12 mouse cellular contexts compared by ENCODE assay signal in the genomic region with DNA sequence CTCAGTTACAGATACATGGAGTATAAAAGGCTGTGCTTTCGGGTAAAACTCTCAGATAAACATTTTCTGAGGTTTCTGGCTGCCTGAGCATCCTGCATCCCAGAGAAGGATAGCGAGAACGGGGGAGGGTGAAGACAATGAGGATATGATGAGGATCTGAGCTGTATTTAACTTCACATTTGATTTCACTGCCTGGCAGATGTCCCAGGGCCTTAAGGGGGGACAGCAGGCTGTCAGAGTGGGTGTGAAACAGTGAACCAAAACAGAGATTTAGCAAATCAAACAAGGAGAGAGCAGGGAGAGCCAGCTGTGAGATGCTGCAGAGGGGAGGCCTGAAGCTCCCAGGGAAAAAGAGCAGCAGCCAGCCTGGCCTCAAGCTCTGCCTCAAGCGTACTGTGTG. TPM values are rescaled to one million over a fixed set of nuclear protein-coding genes. Genes with fewer than 3 reads are reported as not detected.
DNase-seq lines count a peak whose midpoint lies in the region; ATAC-seq lines count a peak whose summit lies in the region.
"Had no signal": no experiment of that assay in that cellular context is flagged by ENCODE, and none has a peak within 500 bp of the region (broad histone marks: within the 10 kb centered on the region; RNA-seq: fewer than 3 reads in every experiment).

No protein-coding gene starts in this region.

- H3K4me3 ChIP-seq in midbrain, embryonic 11.5 days (ENCODE audit: low read depth, low read length): no peak overlapping the region
- H3K4me3 ChIP-seq in midbrain, embryonic 15.5 days: no peak overlapping the region
- H3K4me3 ChIP-seq: embryonic facial prominence, embryonic 13.5 days; heart, embryonic 13.5 days had no signal

- peak; percentile 57 to 64 for DNase-seq in cerebellum, postnatal 10 days
- DNase-seq in cerebellum, adult 11 months: no peak
- DNase-seq in midbrain, embryonic 11.5 days (ENCODE audit: low spot score, missing footprints): no peak
- peak; percentile 43 to 73 for DNase-seq in left cerebral cortex, adult 18-20 months (ENCODE audit: low spot score in 2 of 2)
- peak; percentile 66 for DNase-seq in right cerebral cortex, postnatal 4 days
- no peak for DNase-seq in ovary, postnatal 14 days (ENCODE audit: low spot score)

- H3K27ac ChIP-seq in midbrain, embryonic 11.5 days (ENCODE audit: low read depth, low read length): no peak overlapping the region
- no peak overlapping the region for H3K27ac ChIP-seq in midbrain, embryonic 15.5 days
- H3K27ac ChIP-seq: embryonic facial prominence, embryonic 13.5 days; heart, embryonic 13.5 days had no signal

- H3K4me1 ChIP-seq in midbrain, embryonic 11.5 days (ENCODE audit: control insufficient read depth, insufficient read depth, low read length): peaks cover 2% of the 10 kb centered on the region; the same call in 1 of the 2 replicates
- H3K4me1 ChIP-seq in midbrain, embryonic 15.5 days: 0 out of 2 replicates have a peak, but pooled peaks cover 4% of the 10 kb centered on the region
- H3K4me1 ChIP-seq: embryonic facial prominence, embryonic 13.5 days; heart, embryonic 13.5 days had no signal

- WGBS in midbrain, embryonic 11.5 days: 86% methylated on average over 4 of the region's 4 CpGs
- WGBS in midbrain, embryonic 15.5 days: 61% methylated on average over 4 of the region's 4 CpGs

- H3K9me3 ChIP-seq in midbrain, embryonic 11.5 days (ENCODE audit: control insufficient read depth, low read length): no peaks in the 10 kb centered on the region
- H3K9me3 ChIP-seq in midbrain, embryonic 15.5 days: no peaks in the 10 kb centered on the region
- H3K9me3 ChIP-seq: embryonic facial prominence, embryonic 13.5 days; heart, embryonic 13.5 days had no signal

- H3K27me3 ChIP-seq in midbrain, embryonic 11.5 days (ENCODE audit: control insufficient read depth, insufficient read depth, low read length): no peaks in the 10 kb centered on the region
- no peaks in the 10 kb centered on the region for H3K27me3 ChIP-seq in midbrain, embryonic 15.5 days (replicated peaks)

- no peak for ATAC-seq in midbrain, embryonic 11.5 days (ENCODE audit: low FRiP score)
- no peak for ATAC-seq in midbrain, embryonic 15.5 days (replicated peaks)
- no peak for ATAC-seq in activated CD4-positive, CD25-positive, alpha-beta regulatory T cell, adult 4 months
- ATAC-seq: lung, postnatal 0 days had no signal

- no peak overlapping the region for H3K4me2 ChIP-seq in midbrain, embryonic 11.5 days
- H3K4me2 ChIP-seq in midbrain, embryonic 15.5 days: no peak overlapping the region
- H3K4me2 ChIP-seq: embryonic facial prominence, embryonic 13.5 days; heart, embryonic 13.5 days had no signal

- H3K9ac ChIP-seq in midbrain, embryonic 11.5 days (ENCODE audit: low read length): peak overlapping the region; percentile 7; the same call in 1 of the 2 replicates
- no peak overlapping the region for H3K9ac ChIP-seq in midbrain, embryonic 15.5 days
- H3K9ac ChIP-seq: embryonic facial prominence, embryonic 13.5 days; heart, embryonic 13.5 days had no signal

- H3K36me3 ChIP-seq in midbrain, embryonic 11.5 days (ENCODE audit: control insufficient read depth, insufficient read depth, low read length): no peaks in the 10 kb centered on the region
- H3K36me3 ChIP-seq in midbrain, embryonic 15.5 days (replicated peaks): no peaks in the 10 kb centered on the region
- H3K36me3 ChIP-seq: embryonic facial prominence, embryonic 13.5 days; heart, embryonic 13.5 days had no signal

RNA-seq across cellular contexts. Expression of a gene that starts 19.3 kb away (rescaled TPM):
- polyA plus RNA-seq in midbrain, embryonic 11.5 days (2014; fragmentation: Nextera tagmentation; extraction: Ambion mirVana): not detected in 2 replicates
- polyA plus RNA-seq in midbrain, embryonic 15.5 days (2015; fragmentation: Nextera tagmentation; extraction: Ambion mirVana): not detected in 2 replicates
- total RNA-seq in left cerebral cortex, adult 18-20 months (2021): not detected
- polyA plus RNA-seq in activated CD4-positive, CD25-positive, alpha-beta regulatory T cell, adult 4 months (2017; shearing (Covaris generic)): not detected
- polyA plus RNA-seq: embryonic facial prominence, embryonic 13.5 days; heart, embryonic 13.5 days; lung, postnatal 0 days; neural tube, embryonic 11.5 days had no signal

Comparison
In these comparisons a context has a peak if more than half of its experiments do, and no peak if none do; other contexts are left out.
1. DNase-seq: peak in cerebellum, postnatal 10 days (2 of 2), left cerebral cortex, adult 18-20 months (2 of 2) and right cerebral cortex, postnatal 4 days (single experiment); none in cerebellum, adult 11 months (single experiment), midbrain, embryonic 11.5 days (single experiment) and ovary, postnatal 14 days (single experiment).